Mouse (Mus musculus): ENCODE measurements around the gene St6galnac3.

DNA sequence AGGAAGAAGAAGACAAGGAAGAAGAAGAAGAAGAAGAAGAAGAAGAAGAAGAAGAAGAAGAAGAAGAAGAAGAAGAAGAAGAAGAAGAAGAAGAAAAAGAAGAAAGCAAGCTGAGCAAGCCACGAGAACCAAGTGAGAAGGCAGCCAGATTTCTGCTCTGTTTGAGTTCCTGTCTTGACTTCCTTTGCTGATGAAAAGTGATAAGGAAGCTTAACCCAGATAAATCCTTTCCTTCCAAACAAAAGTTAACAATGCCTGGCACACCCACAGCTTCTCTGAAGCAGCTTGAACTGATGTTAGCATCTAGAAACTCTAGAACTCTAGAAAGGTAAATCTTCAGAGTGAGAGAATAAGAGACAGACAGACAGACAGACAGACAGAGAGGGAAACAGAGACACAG lies 14.4 kb downstream of the St6galnac3 start:
- TF ChIP-seq POLR2A (IDR thresholded peaks at IDR 0.05; ENCODE audit: insufficient read depth, low read depth, low read length) = no peak
- no peak for TF ChIP-seq CTCF (IDR thresholded peaks at IDR 0.05)
